Mouse (Mus musculus): ENCODE data around the gene Bves. TPM values are rescaled to one million over a fixed set of nuclear protein-coding genes. Genes with fewer than 3 reads are reported as not detected.
"Not testable (repeated sequence)": the region's sequence is repeated elsewhere in the genome, so short reads cannot be mapped to it uniquely, and the experiment has no call there.

Bves gene
- polyA plus RNA-seq (2016; fragmentation: Nextera tagmentation; extraction: Ambion mirVana) = 0.23 and 0.26 TPM in 2 replicates

DNA sequence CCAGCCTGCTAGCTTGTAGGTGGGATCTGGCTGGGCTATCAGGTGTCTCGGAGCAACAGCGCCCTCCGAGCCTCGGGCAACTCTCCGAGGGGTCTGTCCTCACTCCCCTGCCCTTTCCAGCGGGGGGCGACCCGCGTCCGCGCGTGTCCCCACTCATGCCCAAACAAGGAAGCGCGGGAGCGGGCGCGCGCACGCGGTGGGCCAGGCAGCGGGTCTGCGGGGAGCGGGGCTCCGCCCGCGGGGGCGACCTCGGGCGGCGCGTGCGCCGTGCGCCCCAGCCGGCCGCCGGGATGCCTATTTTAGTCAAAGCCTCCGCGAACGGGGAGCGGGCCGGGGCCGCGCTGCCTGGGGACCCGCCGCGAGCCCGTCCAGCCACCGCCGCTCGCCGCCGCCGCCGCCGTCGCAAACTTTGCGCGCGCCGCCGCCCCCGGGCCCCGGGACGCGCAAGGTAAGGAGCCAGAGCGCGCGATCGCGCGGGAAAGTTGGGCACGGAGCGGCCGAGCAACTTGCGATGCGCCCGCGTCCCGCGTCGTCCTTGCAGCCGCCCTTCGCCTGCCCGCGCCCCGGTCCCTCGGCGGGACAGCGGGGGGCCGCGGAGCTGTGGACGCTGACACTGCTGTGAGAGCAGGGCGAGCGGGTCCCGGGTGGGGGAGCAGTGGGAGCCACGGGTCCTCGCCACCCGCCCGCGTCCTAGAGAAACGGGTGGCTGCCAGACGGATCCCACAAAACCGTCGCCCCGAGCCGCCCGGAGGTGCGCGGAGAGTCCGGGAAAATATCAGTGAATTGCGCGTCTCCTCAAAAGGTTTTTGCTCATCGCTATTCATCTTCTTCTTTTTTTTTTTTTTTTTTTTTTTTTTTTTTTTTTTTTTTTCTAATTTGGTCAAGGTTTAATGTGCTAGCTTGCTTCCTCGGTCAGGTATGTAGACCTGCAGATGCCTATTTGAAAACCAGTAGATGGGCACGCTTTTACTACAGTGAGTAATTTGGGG lies at the start of gene Bves:
Gene Bves, plus strand, starts transcription at position 339 of the 989 bp plus-strand sequence.
- H3K9me3 ChIP-seq (replicated peaks) = no peaks in the 10 kb centered on the region
- H3K9ac ChIP-seq = peak within 1 kb of the TSS; percentile 24; the same call in 1 of the 2 replicates
- peak within 1 kb of the TSS; percentile 76 for H3K4me2 ChIP-seq
- H3K4me3 ChIP-seq = peak within 1 kb of the TSS; percentile 57
- 3% methylated on average over 116 of the region's 116 CpGs for whole genome bisulfite sequencing (ENCODE audit: insufficient replicate concordance)
- H3K27me3 ChIP-seq (replicated peaks) = peaks cover 55% of the 10 kb centered on the region
- no peaks in the 10 kb centered on the region for H3K36me3 ChIP-seq
- ATAC-seq = no peak
- no peaks in the 10 kb centered on the region for H3K4me1 ChIP-seq
- no peak within 1 kb of the TSS for H3K27ac ChIP-seq

DNA sequence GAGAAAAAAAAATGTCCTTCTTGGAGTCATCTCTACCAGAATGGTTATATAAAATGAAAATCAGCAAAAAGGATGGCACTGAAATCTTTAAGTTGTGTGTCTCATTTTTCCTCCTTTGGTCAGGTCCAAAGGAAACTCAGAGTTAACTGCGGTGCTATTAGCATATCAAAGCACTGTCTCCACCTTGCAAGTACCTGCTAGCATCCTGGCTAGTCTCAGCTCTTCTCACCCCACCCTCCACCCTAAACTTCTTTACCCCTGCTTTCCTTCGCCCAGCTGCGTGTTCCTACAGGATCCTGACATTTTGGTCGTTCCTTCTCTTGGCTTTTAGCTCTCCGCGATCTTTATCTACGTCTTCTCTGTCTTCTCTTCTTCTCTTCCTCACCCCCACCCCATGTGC lies 47.2 kb upstream of the Bves start:
- Histone ChIP-seq H3K36me3 (no peaks in the 10 kb centered on the region), H3K9ac (no peak overlapping the region), H3K9me3 (replicated peaks) (no peaks in the 10 kb centered on the region), H3K4me2 (no peak overlapping the region), H3K27ac (no peak overlapping the region), H3K4me1 (peaks cover 4% of the 10 kb centered on the region; the same call in 1 of the 2 replicates), H3K27me3 (replicated peaks) (peaks cover 48% of the 10 kb centered on the region), H3K4me3 (no peak overlapping the region)
- ATAC-seq = no peak
- 30% methylated on average over 7 of the region's 7 CpGs for WGBS (ENCODE audit: insufficient replicate concordance)

DNA sequence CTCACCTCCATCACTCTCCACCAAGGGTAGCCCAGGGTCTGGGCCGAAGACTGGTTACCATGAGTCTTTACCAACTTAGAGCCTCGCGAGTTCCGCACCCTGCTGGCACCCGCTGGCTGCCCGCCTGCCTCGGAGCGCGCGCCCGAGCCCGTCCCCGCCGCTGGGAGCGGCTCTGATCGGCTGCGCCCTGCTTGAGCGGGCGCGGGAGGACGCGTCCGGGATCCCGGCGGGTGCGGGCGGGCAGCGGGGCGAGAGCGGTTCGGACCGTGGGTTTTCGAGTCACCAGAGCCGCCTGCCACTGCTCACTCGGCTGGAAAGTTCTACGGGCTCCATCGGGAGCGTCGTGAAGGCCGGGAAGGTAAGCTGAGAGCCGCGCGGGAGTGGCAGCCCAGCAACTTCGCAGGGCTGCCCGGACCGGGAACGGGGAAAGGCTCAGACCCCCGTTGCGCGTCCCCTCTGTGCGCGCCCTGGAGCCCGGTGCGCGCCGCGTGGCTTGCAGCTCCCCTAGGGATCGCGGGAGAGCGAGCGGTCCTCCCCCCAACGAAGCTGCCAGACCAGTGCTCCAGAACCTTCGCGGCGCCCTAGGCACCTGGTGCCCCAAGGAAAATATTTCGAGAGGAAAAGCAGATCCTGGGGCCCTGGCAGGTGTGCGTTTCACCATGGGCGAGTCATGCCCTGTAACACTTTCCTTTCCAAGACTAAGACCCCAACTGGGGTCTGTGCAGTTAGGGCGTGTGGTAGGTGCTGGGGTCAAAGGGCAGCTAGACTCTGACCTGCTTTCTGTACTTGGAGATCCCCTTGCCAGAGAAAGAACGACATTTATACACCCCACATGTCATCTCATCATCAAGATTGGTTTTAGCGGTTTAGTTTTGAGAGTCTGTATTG lies 46.1 kb upstream of the Bves start:
- Histone ChIP-seq H3K9me3 (replicated peaks) (no peaks in the 10 kb centered on the region), H3K27ac (no peak overlapping the region), H3K9ac (no peak overlapping the region), H3K36me3 (no peaks in the 10 kb centered on the region), H3K4me1 (peaks cover 4% of the 10 kb centered on the region; the same call in 1 of the 2 replicates), H3K4me3 (peak overlapping the region; percentile 48), H3K27me3 (replicated peaks) (peaks cover 48% of the 10 kb centered on the region), H3K4me2 (peak overlapping the region; percentile 72)
- no peak for ATAC-seq
- whole genome bisulfite sequencing (ENCODE audit: insufficient replicate concordance) = under 1% methylated on average over 66 of the region's 71 CpGs

DNA sequence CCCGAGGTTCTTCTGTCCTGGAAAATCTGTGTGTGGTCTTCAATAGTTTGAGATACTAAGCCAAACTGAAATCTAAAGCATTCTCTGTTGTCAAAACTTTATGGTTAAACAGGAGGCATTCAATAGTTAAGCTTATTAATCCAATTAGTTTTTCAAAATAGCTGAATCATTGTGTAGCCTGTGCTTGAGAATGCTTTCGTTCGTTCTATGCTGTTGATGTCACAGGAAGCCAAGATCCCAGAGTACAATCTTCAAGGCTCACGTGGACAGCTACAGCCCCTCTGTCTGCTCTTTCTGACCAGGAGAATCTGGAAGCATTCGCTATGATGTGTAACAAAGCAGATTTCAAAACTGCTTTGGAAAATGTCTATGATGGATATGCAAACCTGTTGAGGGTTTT lies 45.0 kb upstream of the Bves start:
- Histone ChIP-seq H3K9me3 (replicated peaks) (no peaks in the 10 kb centered on the region), H3K9ac (no peak overlapping the region), H3K36me3 (no peaks in the 10 kb centered on the region), H3K27ac (no peak overlapping the region), H3K4me3 (no peak overlapping the region), H3K4me2 (no peak overlapping the region), H3K27me3 (replicated peaks) (peaks cover 48% of the 10 kb centered on the region), H3K4me1 (peaks cover 4% of the 10 kb centered on the region; the same call in 1 of the 2 replicates)
- 47% methylated on average over 5 of the region's 5 CpGs for WGBS (ENCODE audit: insufficient replicate concordance)
- no peak for ATAC-seq

DNA sequence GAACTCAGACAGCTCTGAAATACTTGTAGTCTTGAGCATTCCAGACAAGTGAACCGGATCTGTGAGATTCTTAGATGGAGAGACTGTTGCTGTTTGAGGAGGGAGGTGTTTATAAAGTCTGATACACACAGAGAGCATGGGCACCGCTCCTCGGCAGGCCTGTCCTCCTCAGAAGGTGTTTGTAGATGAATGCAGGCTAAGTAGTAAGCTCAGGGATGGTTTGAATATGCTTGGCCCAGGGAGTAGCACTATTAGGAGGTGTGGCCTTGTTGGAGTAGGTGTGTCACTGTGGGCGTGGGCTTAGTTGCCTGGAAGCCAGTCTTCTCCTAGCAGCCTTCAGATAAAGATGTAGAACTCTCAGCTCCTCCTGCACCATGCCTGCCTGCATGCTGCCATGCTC lies 43.4 kb upstream of the Bves start:
- H3K9me3 ChIP-seq (replicated peaks); H3K4me3 ChIP-seq; H3K36me3 ChIP-seq; H3K9ac ChIP-seq; H3K4me1 ChIP-seq; H3K4me2 ChIP-seq; H3K27ac ChIP-seq; ATAC-seq: not testable (repeated sequence)
- WGBS (ENCODE audit: insufficient replicate concordance) = 52% methylated on average over 4 of the region's 4 CpGs
- peaks cover 39% of the 10 kb centered on the region for H3K27me3 ChIP-seq (replicated peaks)

DNA sequence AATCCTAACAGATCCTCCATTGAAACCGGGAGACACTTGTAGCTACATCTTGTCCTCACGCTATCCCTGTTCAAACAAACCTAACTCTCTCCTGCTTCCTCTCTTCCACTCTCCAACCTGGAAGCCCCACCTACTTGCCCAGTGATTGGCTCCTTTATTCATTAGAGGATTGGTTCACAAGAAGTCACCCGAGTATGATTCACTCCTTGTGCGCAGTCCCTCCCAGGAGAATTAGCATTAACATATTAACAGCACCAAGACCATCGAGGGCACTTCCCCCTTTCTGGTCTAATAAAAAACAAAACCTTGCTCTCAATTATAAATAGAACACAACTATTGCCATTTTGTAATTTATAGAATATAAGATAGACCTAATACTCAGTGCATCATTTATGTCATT lies 40.5 kb upstream of the Bves start:
- no peak overlapping the region for H3K4me3 ChIP-seq
- H3K9me3 ChIP-seq (replicated peaks) = no peaks in the 10 kb centered on the region
- no peak for ATAC-seq
- H3K27ac ChIP-seq = no peak overlapping the region
- peaks cover 12% of the 10 kb centered on the region for H3K27me3 ChIP-seq (replicated peaks)
- no peak overlapping the region for H3K4me2 ChIP-seq
- no peak overlapping the region for H3K9ac ChIP-seq
- H3K36me3 ChIP-seq = no peaks in the 10 kb centered on the region
- 61% methylated on average over 5 of the region's 5 CpGs for WGBS (ENCODE audit: insufficient replicate concordance)
- no peaks in the 10 kb centered on the region for H3K4me1 ChIP-seq

DNA sequence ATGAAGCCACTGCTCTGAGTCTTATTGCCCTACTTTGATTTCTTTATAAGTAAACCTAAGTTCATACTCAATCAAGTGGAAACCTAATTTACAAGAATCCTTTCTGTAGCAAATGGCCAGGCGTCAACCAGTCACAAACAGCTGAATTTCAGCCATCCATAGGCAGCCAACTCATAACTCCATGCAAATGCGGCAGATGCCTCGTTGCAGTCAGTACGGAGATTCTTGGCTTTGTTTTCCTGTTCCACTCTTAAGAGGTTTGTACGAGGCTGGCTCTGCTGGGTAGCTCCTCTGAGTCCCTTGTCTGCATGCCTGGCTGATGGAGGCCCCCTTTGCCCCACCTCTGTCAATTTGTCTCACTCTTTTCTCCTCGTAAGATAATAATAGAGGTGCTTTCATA lies 37.1 kb upstream of the Bves start:
- Histone ChIP-seq H3K9ac (no peak overlapping the region), H3K9me3 (replicated peaks) (no peaks in the 10 kb centered on the region), H3K4me2 (no peak overlapping the region), H3K36me3 (no peaks in the 10 kb centered on the region), H3K27ac (no peak overlapping the region), H3K4me3 (no peak overlapping the region), H3K27me3 (replicated peaks) (no peaks in the 10 kb centered on the region), H3K4me1 (no peaks in the 10 kb centered on the region)
- 61% methylated on average over 6 of the region's 6 CpGs for WGBS (ENCODE audit: insufficient replicate concordance)
- ATAC-seq = no peak

DNA sequence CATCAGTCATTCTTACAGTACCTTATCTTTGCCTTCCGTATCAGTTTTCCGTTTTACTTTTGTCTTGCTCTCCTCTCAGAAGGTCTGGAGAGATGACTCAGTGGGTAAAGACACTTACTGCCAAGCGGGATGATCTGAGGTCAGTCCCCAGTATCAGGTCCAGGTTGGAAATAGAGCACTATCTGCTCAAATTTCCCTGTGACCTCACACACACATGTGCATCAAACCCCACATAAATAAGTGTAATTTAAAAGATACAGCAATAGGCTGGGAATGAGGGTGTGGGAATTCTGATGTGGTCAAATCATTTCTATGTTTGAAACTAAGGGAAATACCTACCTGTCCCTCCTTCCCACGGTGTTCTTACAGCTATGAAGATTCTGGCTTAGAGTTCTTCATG lies 36.1 kb upstream of the Bves start:
- Histone ChIP-seq H3K27ac (no peak overlapping the region), H3K27me3 (replicated peaks) (no peaks in the 10 kb centered on the region), H3K4me2 (no peak overlapping the region), H3K4me3 (no peak overlapping the region), H3K9me3 (replicated peaks) (no peaks in the 10 kb centered on the region), H3K4me1 (no peaks in the 10 kb centered on the region), H3K36me3 (no peaks in the 10 kb centered on the region), H3K9ac (no peak overlapping the region)
- no peak for ATAC-seq
- WGBS (ENCODE audit: insufficient replicate concordance) = 60% methylated on average over 4 of the region's 4 CpGs

DNA sequence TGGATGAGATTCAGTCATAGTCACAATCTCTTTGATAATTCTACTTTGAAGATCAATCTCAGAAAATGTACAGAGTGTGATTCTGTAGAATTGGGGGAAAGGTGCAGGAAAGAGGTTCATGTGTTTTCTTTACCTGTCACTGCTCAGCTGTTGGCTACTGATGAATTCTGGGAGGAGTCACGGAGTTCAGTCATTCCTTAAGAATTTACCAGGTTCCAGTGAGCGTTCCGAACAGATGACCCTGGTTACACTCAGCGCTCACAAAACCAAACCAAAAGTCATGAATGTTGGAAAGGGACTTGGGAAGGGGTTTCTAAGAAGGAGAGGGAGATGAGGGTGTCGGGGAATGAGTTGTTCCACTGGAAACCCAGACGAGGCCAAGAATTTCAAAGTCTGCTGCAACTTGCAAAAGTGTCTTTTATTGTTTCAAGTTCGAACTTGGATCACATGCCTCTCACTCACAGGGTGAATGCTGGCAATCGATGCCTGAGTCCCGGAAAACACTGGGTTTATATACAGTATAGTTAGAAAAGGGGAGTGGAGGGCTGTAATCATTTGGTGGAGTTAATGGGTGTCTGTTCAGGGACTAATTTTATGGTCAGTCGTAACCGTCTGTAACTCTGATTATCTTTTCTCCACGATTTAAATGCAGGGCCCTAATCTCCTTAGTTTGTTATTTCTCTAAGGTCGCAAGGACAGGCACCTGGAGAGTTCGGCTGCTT lies 32.1 kb upstream of the Bves start:
- no peaks in the 10 kb centered on the region for H3K36me3 ChIP-seq
- H3K4me1 ChIP-seq = no peaks in the 10 kb centered on the region
- H3K4me2 ChIP-seq = no peak overlapping the region
- H3K4me3 ChIP-seq = no peak overlapping the region
- no peak overlapping the region for H3K27ac ChIP-seq
- no peak overlapping the region for H3K9ac ChIP-seq
- WGBS (ENCODE audit: insufficient replicate concordance) = 52% methylated on average over 14 of the region's 14 CpGs
- H3K9me3 ChIP-seq (replicated peaks) = no peaks in the 10 kb centered on the region
- no peak for ATAC-seq
- no peaks in the 10 kb centered on the region for H3K27me3 ChIP-seq (replicated peaks)

DNA sequence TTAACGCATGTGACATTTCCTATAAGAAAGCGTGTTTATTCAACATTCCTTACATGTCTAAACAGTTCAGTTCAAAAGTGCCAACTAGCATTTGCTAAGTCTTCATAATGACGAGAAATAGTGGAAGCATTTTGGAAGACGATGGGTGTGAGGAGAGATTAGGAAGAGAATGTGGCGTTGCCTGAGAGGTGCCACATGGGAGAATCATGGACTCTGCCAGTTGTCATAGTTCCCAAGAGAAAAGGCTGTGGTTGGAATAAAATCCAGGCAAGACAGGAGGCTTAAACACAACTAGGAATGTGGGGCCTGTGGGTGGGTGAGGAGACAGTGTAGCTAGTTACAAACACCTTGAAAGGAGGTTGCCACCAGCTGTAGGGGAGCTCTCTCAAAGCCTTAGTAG lies 30.4 kb upstream of the Bves start:
- H3K36me3 ChIP-seq = no peaks in the 10 kb centered on the region
- no peaks in the 10 kb centered on the region for H3K27me3 ChIP-seq (replicated peaks)
- H3K9ac ChIP-seq = no peak overlapping the region
- no peak overlapping the region for H3K27ac ChIP-seq
- no peak overlapping the region for H3K4me3 ChIP-seq
- 69% methylated on average over 5 of the region's 5 CpGs for WGBS (ENCODE audit: insufficient replicate concordance)
- no peak overlapping the region for H3K4me2 ChIP-seq
- no peaks in the 10 kb centered on the region for H3K9me3 ChIP-seq (replicated peaks)
- no peak for ATAC-seq
- H3K4me1 ChIP-seq = no peaks in the 10 kb centered on the region

DNA sequence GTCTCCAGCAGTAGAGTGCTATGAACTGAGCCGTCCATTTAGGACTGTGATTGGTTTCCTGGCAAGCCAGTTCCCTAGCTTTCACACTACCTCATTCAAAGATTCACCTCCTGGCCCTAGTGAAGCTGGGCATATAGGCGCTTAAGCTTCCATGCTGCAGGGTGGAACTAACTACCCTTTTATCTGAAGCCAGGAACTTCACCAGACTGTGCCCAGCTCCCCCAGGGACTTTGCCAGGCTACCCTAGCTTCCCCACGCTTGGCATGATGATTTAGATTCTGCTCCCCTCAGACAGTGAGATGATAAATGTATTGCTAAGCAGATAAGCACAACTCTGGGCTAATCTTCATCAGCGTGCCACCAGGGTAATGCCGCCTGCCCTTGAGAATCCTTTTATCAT lies 24.4 kb upstream of the Bves start:
- Histone ChIP-seq H3K4me2 (no peak overlapping the region), H3K9ac (no peak overlapping the region), H3K27ac (no peak overlapping the region), H3K4me1 (no peaks in the 10 kb centered on the region), H3K36me3 (no peaks in the 10 kb centered on the region), H3K27me3 (replicated peaks) (no peaks in the 10 kb centered on the region), H3K4me3 (no peak overlapping the region), H3K9me3 (replicated peaks) (no peaks in the 10 kb centered on the region)
- 59% methylated on average over 5 of the region's 5 CpGs for WGBS (ENCODE audit: insufficient replicate concordance)
- ATAC-seq = no peak
